Mouse (Mus musculus) bone marrow macrophage, adult 2 months (primary cell): ENCODE results near the gene Tbc1d9b.

Experiments
- CTCF ChIP-seq: IDR thresholded peaks from 2 replicates; pipeline ENCODE4 v1.5.1; 2012; ENCODE audit warnings: low read depth, mild to moderate bottlenecking, low read length, moderate library complexity
- POLR2A ChIP-seq: IDR thresholded peaks from 2 replicates; pipeline ENCODE4 v1.6.1; 2012; ENCODE audit warnings: mild to moderate bottlenecking, low read depth, low read length, borderline replicate concordance

- TF ChIP-seq CTCF (no peak), POLR2A (no peak)
Measured at GRCm38 (mm10) chr11:50105237-50105636, 26.0 kb upstream of the Tbc1d9b start.
